Mouse (Mus musculus) midbrain, embryonic 11.5 days (tissue): ENCODE measurements around the gene Gm45021. TPM values are rescaled to one million over a fixed set of nuclear protein-coding genes. Genes with fewer than 3 reads are reported as not detected.
A peak's percentile ranks its signal among the peaks of the same experiment; 100 is the strongest.

Experiments
- ATAC-seq: fragments of 200-750 bp; cut with Nextera tagmentation; 2 replicates; pipeline ENCODE4 v1.8.0; 2017; ENCODE audit warnings: moderate TSS enrichment, moderate library complexity; ENCODE audit not compliant: low FRiP score
- DNase-seq: peaks from one replicate; pipeline ENCODE4 v3.0.0; 2015; ENCODE audit warnings: low spot score; ENCODE audit errors: missing footprints
- H3K27ac ChIP-seq: fragments of 300-500 bp; sonication (generic); 2 replicates; pipeline ENCODE4 v1.5.1; 2014; ENCODE audit warnings: low read depth, low read length
- H3K27me3 ChIP-seq: fragments of 300-500 bp; sonication (generic); 2 replicates; pipeline ENCODE4 v1.6.1; 2014; ENCODE audit warnings: mild to moderate bottlenecking, low read length, moderate library complexity, mixed read lengths; ENCODE audit not compliant: control insufficient read depth, insufficient read depth
- H3K36me3 ChIP-seq: fragments of 300-500 bp; sonication (generic); 2 replicates; pipeline ENCODE4 v1.6.1; 2014; ENCODE audit warnings: mild to moderate bottlenecking, low read length, moderate library complexity, mixed read lengths; ENCODE audit not compliant: control insufficient read depth, insufficient read depth
- H3K4me1 ChIP-seq: fragments of 300-500 bp; sonication (generic); 2 replicates; pipeline ENCODE4 v1.6.1; 2014; ENCODE audit warnings: low read length; ENCODE audit not compliant: control insufficient read depth, insufficient read depth
- H3K4me2 ChIP-seq: fragments of 300-500 bp; sonication (generic); 2 replicates; pipeline ENCODE4 v1.6.1; 2014; ENCODE audit warnings: mild to moderate bottlenecking, moderate library complexity
- H3K4me3 ChIP-seq: fragments of 300-500 bp; sonication (generic); 2 replicates; pipeline ENCODE4 v1.5.1; 2014; ENCODE audit warnings: low read depth, low read length
- H3K9ac ChIP-seq: fragments of 300-500 bp; sonication (generic); 2 replicates; pipeline ENCODE4 v1.6.1; 2014; ENCODE audit warnings: low read length
- H3K9me3 ChIP-seq: fragments of 300-500 bp; sonication (generic); 2 replicates; pipeline ENCODE4 v1.6.1; 2016; ENCODE audit warnings: low read length; ENCODE audit not compliant: control insufficient read depth
- WGBS: fragments of 180-500 bp; shearing (Covaris S2); extraction: QIAGEN DNeasy Blood & Tissue Kit; methylation state at CpG from one replicate; pipeline ENCODE4 v1.1.7; 2014; 5-methylcytosine and 5-hydroxymethylcytosine counted together
- polyA plus RNA-seq: library from polyadenylated mRNA; unstranded; fragments of >200 nt; fragmentation: Nextera tagmentation; extraction: Ambion mirVana; gene quantifications from 2 replicates; pipeline ENCODE4 v1.2.1, GENCODE M21; 2014

Gm45021 gene
- not detected in 2 replicates for polyA plus RNA-seq

GRCm38 (mm10) chr6:48589194-48589750 lies at the start of gene Gm45021:
TSS of gene Gm45021 (plus strand) at chr6:48589610.
- ATAC-seq (no peak), DNase-seq (no peak)
- Histone ChIP-seq H3K27ac (no peak within 1 kb of the TSS), H3K9me3 (no peaks in the 10 kb centered on the region), H3K27me3 (no peaks in the 10 kb centered on the region), H3K4me3 (no peak within 1 kb of the TSS), H3K36me3 (no peaks in the 10 kb centered on the region), H3K9ac (no peak within 1 kb of the TSS), H3K4me2 (no peak within 1 kb of the TSS), H3K4me1 (peaks cover 4% of the 10 kb centered on the region)
- WGBS, result 80% methylated on average over 6 of the region's 6 CpGs

DNA sequence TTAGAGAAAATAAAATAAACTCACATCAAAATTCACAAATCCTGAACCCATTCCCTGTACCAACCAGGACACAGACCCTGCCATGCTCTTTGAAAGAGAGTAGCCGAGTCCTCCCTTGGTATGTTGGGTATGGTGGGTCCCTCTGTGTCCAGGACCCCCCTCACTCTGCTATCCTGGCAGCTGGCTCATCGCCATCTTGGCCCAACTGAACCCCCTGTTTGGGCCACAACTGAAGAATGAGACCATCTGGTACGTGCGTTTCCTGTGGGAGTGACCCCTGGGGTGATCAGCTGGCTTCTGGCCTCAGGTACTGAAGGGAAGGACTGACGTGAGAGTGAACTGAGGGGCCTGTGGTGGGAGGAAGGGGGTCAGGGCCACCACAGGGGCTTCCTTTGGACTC lies 49.5 kb upstream of the Gm45021 start:
- no peaks in the 10 kb centered on the region for H3K27me3 ChIP-seq
- WGBS, result 74% methylated on average over 5 of the region's 5 CpGs
- peaks cover 16% of the 10 kb centered on the region for H3K4me1 ChIP-seq
- ATAC-seq, result no peak
- DNase-seq, result peak; percentile 81
- no peaks in the 10 kb centered on the region for H3K9me3 ChIP-seq
- no peak overlapping the region for H3K27ac ChIP-seq
- no peak overlapping the region for H3K4me2 ChIP-seq
- H3K9ac ChIP-seq, result no peak overlapping the region
- H3K36me3 ChIP-seq, result no peaks in the 10 kb centered on the region
- no peak overlapping the region for H3K4me3 ChIP-seq

DNA sequence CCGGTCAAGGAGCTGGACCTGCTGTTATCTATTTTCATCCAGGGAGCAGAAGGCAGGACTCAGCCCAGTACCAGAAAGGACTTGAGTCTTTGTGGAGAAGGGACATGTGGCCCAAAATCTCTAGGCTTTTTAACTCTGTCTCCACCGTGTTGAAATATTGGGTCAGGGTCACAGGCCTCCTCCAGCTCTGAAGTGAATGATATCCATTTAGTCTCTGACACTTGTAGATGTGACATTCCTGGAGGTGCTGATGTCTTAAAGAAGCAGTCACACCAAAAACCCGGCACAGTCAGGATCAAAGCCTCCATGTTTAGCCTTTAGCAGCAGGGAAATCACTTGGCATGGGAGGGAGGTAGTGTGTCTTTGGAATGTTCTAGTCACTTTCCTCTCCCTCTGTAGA lies 48.7 kb upstream of the Gm45021 start:
- ATAC-seq (no peak), DNase-seq (peak; percentile 56)
- no peak overlapping the region for H3K27ac ChIP-seq
- H3K4me3 ChIP-seq, result no peak overlapping the region
- no peaks in the 10 kb centered on the region for H3K27me3 ChIP-seq
- H3K9me3 ChIP-seq, result no peaks in the 10 kb centered on the region
- H3K4me1 ChIP-seq, result peaks cover 16% of the 10 kb centered on the region
- 81% methylated on average over 3 of the region's 3 CpGs for WGBS
- no peak overlapping the region for H3K9ac ChIP-seq
- no peaks in the 10 kb centered on the region for H3K36me3 ChIP-seq
- no peak overlapping the region for H3K4me2 ChIP-seq

DNA sequence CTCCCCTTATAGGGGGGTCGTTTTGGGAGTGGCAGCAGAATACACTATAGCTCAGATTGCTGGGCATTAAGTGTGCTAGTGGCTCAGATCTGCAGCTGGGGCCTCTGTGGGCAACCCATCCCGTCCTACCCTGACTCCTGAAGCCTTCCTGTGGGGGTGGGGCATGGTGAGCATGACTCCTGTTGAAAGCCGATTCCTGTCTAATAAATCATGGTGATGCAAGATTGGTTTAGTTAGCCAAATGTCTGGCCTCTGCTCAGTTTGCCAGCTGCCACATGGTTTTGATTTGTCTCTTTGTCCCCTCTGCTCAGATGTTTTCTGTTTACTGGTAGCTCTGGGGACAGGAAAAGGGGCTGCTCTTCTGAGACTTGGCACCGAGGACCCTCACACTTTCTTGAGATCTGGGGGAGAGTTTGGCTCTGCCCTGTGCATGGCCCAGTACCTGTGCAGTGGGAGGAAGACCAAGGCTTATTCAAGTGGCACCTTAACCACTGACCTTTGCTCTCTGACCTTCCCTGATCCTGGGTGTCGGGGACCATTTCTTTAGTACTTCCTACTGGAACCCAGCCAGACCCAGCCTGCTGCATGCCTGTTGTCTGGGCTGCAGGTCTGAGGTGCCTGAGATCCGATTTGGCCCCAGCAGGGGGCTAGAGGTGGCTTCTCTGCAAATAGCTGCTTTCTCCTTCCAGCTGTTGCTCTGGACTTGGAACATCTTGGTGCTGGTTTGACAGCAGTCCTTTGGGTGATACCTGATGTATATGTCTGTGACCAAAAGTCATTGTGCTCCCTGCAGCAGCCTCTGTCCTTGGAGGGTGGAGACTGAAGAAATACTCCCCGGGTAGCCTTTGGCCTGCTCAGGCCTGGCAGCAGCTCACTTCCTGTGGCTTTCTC lies 47.6 kb upstream of the Gm45021 start:
- WGBS, result 62% methylated on average over 7 of the region's 7 CpGs
- no peaks in the 10 kb centered on the region for H3K36me3 ChIP-seq
- no peaks in the 10 kb centered on the region for H3K27me3 ChIP-seq
- ATAC-seq, result no peak
- H3K4me1 ChIP-seq, result peaks cover 13% of the 10 kb centered on the region
- H3K4me3 ChIP-seq, result no peak overlapping the region
- no peak overlapping the region for H3K9ac ChIP-seq
- DNase-seq, result peak; percentile 66
- no peak overlapping the region for H3K27ac ChIP-seq
- H3K4me2 ChIP-seq, result no peak overlapping the region
- H3K9me3 ChIP-seq, result no peaks in the 10 kb centered on the region

DNA sequence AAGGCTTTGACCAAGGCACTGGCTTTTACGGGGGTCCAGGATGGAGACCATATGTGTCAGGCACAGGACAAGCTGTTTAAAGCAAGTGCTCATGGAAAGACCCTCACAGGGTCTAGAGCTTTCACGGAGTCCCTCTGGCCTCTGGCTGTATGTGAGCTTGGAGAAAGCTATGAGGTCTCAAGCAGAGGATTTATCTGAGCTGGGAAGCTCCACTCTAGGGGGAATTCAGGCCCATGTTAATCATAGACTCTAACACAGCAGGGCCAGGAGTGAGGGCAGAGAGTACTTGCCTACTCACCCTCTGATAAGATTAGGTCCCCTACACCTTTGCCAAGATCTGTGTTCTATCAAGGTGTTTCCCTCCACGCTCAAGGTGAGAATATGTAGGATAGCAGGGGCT lies 46.8 kb upstream of the Gm45021 start:
- Histone ChIP-seq H3K4me3 (no peak overlapping the region), H3K4me1 (peaks cover 10% of the 10 kb centered on the region), H3K27ac (no peak overlapping the region), H3K9me3 (no peaks in the 10 kb centered on the region), H3K9ac (no peak overlapping the region), H3K27me3 (no peaks in the 10 kb centered on the region), H3K36me3 (no peaks in the 10 kb centered on the region), H3K4me2 (no peak overlapping the region)
- WGBS, result 91% methylated on average over 3 of the region's 3 CpGs
- ATAC-seq (no peak), DNase-seq (no peak)

DNA sequence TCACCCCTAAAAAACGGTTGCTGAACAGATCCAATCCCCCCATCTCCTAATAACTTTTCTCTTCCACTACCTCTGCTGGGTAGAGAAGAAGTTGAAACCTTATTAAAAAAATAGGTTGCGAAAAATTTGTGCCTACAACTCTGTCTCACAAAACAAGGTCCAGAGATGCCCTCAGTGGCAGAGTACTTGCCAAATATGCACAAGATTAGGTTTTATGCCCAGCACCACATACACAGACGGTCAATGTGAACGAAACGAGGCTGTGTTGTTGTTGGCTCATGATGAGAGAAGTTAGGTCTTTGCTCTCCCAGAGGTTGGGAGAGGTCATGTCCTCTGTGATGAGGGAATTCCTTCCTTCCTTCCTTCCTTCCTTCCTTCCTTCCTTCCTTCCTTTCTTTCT lies 44.2 kb upstream of the Gm45021 start:
- H3K36me3 ChIP-seq, result no peaks in the 10 kb centered on the region
- no peak for ATAC-seq
- no peak overlapping the region for H3K9ac ChIP-seq
- H3K27me3 ChIP-seq, result no peaks in the 10 kb centered on the region
- WGBS, result 86% methylated on average over 5 of the region's 5 CpGs
- no peak overlapping the region for H3K4me2 ChIP-seq
- no peak overlapping the region for H3K4me3 ChIP-seq
- H3K27ac ChIP-seq, result no peak overlapping the region
- H3K4me1 ChIP-seq, result no peaks in the 10 kb centered on the region
- H3K9me3 ChIP-seq, result no peaks in the 10 kb centered on the region
- no peak for DNase-seq

GRCm38 (mm10) chr6:48546271-48546670 lies 43.1 kb upstream of the Gm45021 start:
- Histone ChIP-seq H3K36me3 (no peaks in the 10 kb centered on the region), H3K9ac (no peak overlapping the region), H3K4me3 (no peak overlapping the region), H3K27me3 (no peaks in the 10 kb centered on the region), H3K9me3 (no peaks in the 10 kb centered on the region), H3K4me1 (no peaks in the 10 kb centered on the region), H3K4me2 (no peak overlapping the region), H3K27ac (no peak overlapping the region)
- DNase-seq (no peak), ATAC-seq (no peak)
- WGBS, result 60% methylated on average over 1 of the region's 1 CpGs

DNA sequence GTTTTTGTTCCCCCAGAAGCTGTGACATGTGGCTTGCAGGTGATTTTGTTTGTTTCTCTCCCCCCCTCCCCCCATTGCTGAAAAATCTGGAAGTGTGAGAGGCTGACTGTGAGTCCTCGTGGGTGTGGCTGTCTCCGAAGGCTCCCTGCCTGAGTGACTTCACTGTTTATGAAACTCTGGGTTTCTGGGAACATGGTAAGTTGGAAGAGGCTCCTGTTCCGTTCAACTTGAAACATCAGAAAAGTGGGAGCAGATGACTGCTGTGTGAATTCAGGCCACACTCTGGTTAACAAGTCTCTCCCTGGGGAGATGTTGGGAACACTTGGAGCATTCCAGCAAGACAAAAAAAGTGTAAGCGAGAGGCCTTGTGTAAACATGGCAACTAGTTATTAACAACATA lies 42.6 kb upstream of the Gm45021 start:
- no peaks in the 10 kb centered on the region for H3K9me3 ChIP-seq
- H3K36me3 ChIP-seq, result no peaks in the 10 kb centered on the region
- ATAC-seq, result no peak
- peak; percentile 66 for DNase-seq
- H3K4me2 ChIP-seq, result no peak overlapping the region
- no peaks in the 10 kb centered on the region for H3K27me3 ChIP-seq
- H3K9ac ChIP-seq, result no peak overlapping the region
- 72% methylated on average over 4 of the region's 4 CpGs for WGBS
- H3K4me3 ChIP-seq, result no peak overlapping the region
- no peaks in the 10 kb centered on the region for H3K4me1 ChIP-seq
- no peak overlapping the region for H3K27ac ChIP-seq

DNA sequence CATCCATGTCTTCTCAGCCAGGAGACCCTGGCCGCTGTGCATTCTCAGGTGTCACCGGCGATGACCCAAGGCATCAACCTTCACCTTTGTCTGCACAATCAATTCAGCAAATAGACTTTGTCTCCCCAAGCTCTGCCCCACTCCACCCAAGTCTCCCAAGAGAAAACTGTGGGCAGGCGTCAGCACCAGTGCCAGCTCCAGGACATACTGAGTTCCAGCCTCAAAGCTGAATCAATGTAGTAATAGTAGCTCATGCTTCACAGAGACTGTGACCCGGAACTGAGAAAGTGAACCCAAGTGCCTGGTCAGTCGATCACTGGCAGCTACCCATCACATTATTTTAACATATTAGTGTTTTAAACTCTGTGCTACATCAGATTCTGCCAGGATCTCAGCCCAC lies 41.1 kb upstream of the Gm45021 start:
- no peak overlapping the region for H3K9ac ChIP-seq
- ATAC-seq (no peak), DNase-seq (peak; percentile 53)
- H3K27ac ChIP-seq, result no peak overlapping the region
- no peak overlapping the region for H3K4me3 ChIP-seq
- H3K36me3 ChIP-seq, result no peaks in the 10 kb centered on the region
- 91% methylated on average over 6 of the region's 6 CpGs for WGBS
- no peaks in the 10 kb centered on the region for H3K27me3 ChIP-seq
- no peaks in the 10 kb centered on the region for H3K9me3 ChIP-seq
- H3K4me1 ChIP-seq, result no peaks in the 10 kb centered on the region
- H3K4me2 ChIP-seq, result no peak overlapping the region
